Mouse (Mus musculus): ENCODE data around the gene Ifit1bl2.

DNA sequence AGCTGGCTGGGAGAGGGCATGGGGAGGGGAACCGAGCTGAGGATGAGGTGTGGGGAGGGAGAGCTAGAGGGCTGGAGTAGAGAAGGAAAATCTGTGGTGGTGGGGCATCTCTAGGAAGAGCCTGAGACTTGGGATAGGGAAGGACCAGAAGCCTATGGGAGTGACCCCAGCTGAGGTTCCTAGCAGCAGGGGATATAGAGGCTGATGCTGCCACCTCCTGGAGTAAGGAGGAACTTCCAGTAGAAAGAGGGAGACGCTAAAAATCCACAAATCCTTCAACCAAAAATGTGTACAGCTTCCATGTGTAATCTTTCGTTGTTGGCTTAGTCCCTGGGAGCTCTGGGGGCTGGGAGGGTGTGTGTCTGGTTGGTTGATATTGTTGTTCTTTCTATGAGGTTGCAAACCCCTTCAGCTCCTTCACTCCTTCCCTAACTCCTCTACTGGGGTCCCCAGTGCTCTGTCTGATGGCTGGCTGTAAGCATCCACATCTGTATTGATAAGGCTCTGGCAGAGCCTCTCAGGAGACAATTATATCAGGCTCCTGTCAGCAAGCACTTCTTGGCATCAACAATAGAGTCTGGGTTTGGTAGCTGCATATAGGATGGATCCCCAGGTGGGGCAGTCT lies 3.5 kb downstream of the Ifit1bl2 start:
- TF ChIP-seq CTCF (IDR thresholded peaks at IDR 0.05; ENCODE audit: insufficient read depth, low read length) (peak; percentile 76), POLR2A (IDR thresholded peaks at IDR 0.05; ENCODE audit: borderline replicate concordance, extremely low read depth, low read depth, low read length) (no peak)

Data from lung, adult 2 months (tissue).